9 mouse cellular contexts compared by ENCODE assay signal in genomic region chr4:115828572-115828902, GRCm38 (mm10). TPM values are rescaled to one million over a fixed set of nuclear protein-coding genes. Genes with fewer than 3 reads are reported as not detected.
DNase-seq lines count a peak whose midpoint lies in the region; ATAC-seq and TF ChIP-seq lines count a peak whose summit lies in the region.
"Had no signal": no experiment of that assay in that cellular context is flagged by ENCODE, and none has a peak within 500 bp of the region (broad histone marks: within the 10 kb centered on the region; RNA-seq: fewer than 3 reads in every experiment).

No protein-coding gene starts in this region.

- H3K4me1 ChIP-seq in heart, postnatal 0 days (ENCODE audit: control insufficient read depth, insufficient read depth), result peaks cover 16% of the 10 kb centered on the region
- peaks cover 6% of the 10 kb centered on the region for H3K4me1 ChIP-seq in hindbrain, embryonic 16.5 days (ENCODE audit: control insufficient read depth, insufficient read depth, low read depth, low read length)
- H3K4me1 ChIP-seq in midbrain, embryonic 14.5 days (ENCODE audit: control insufficient read depth, insufficient read depth, low read length), result no peaks in the 10 kb centered on the region

- TF ChIP-seq CTCF in heart, postnatal 0 days (IDR thresholded peaks at IDR 0.05; ENCODE audit: low read depth), result no peak

- H3K36me3 ChIP-seq in heart, postnatal 0 days (replicated peaks; ENCODE audit: control insufficient read depth, insufficient read depth, low read length), result peaks cover 23% of the 10 kb centered on the region
- no peaks in the 10 kb centered on the region; the same call in 1 of the 2 replicates for H3K36me3 ChIP-seq in hindbrain, embryonic 16.5 days (ENCODE audit: control insufficient read depth, insufficient read depth, low read length)
- H3K36me3 ChIP-seq in midbrain, embryonic 14.5 days (ENCODE audit: control insufficient read depth, insufficient read depth, low read length), result no peaks in the 10 kb centered on the region

- no peak overlapping the region for H3K27ac ChIP-seq in heart, postnatal 0 days (ENCODE audit: low read depth)
- no peak overlapping the region for H3K27ac ChIP-seq in hindbrain, embryonic 16.5 days (ENCODE audit: low read depth, low read length)
- no peak overlapping the region; the same call in 1 of the 2 replicates for H3K27ac ChIP-seq in midbrain, embryonic 14.5 days (replicated peaks; ENCODE audit: low read depth, low read length)

- DNase-seq in heart, postnatal 0 days (ENCODE audit: low spot score), result no peak
- DNase-seq in heart, adult 8-10 months (ENCODE audit: low spot score), result no peak
- peak; percentile 60 for DNase-seq in c-Kit-negative CD71-positive TER-119-positive erythroid progenitor cells, embryonic 14.5 days (ENCODE audit: low read depth, low spot score)
- no peak for DNase-seq in midbrain, embryonic 14.5 days
- DNase-seq in adrenal gland, adult 18-20 months (ENCODE audit: low spot score in 2 of 2), result no peak
- DNase-seq in cerebellum, postnatal 14 days, result no peak
- DNase-seq in urinary bladder, postnatal 14 days (ENCODE audit: low spot score), result no peak

- H3K9me3 ChIP-seq in heart, postnatal 0 days (replicated peaks; ENCODE audit: control insufficient read depth, low read length), result no peaks in the 10 kb centered on the region
- no peaks in the 10 kb centered on the region for H3K9me3 ChIP-seq in hindbrain, embryonic 16.5 days (ENCODE audit: control insufficient read depth, low read length)
- H3K9me3 ChIP-seq in midbrain, embryonic 14.5 days (ENCODE audit: control insufficient read depth, low read length), result no peaks in the 10 kb centered on the region

- 7% methylated on average over 8 of the region's 8 CpGs for WGBS in heart, postnatal 0 days
- 7% methylated on average over 8 of the region's 8 CpGs for WGBS in hindbrain, embryonic 16.5 days
- WGBS in midbrain, embryonic 14.5 days, result 3% methylated on average over 8 of the region's 8 CpGs

- peak overlapping the region; percentile 79 for H3K9ac ChIP-seq in heart, postnatal 0 days (replicated peaks; ENCODE audit: low read depth, low read length)
- peak overlapping the region; percentile 82 for H3K9ac ChIP-seq in hindbrain, embryonic 16.5 days (ENCODE audit: low read depth, low read length)
- peak overlapping the region; percentile 69; the same call in 1 of the 2 replicates for H3K9ac ChIP-seq in midbrain, embryonic 14.5 days (replicated peaks; ENCODE audit: low read length)

- peak overlapping the region; percentile 93 for H3K4me3 ChIP-seq in heart, postnatal 0 days (ENCODE audit: low read depth, low read length)
- peak overlapping the region; percentile 78 for H3K4me3 ChIP-seq in hindbrain, embryonic 16.5 days (ENCODE audit: low read length)
- peak overlapping the region; percentile 80 for H3K4me3 ChIP-seq in midbrain, embryonic 14.5 days (replicated peaks; ENCODE audit: low read depth, low read length)

- no peaks in the 10 kb centered on the region for H3K27me3 ChIP-seq in heart, postnatal 0 days (ENCODE audit: control insufficient read depth, insufficient read depth, low read length)
- H3K27me3 ChIP-seq in hindbrain, embryonic 16.5 days (replicated peaks; ENCODE audit: control insufficient read depth, insufficient read depth, low read length), result no peaks in the 10 kb centered on the region
- H3K27me3 ChIP-seq in midbrain, embryonic 14.5 days (ENCODE audit: control insufficient read depth, insufficient read depth, low read length), result no peaks in the 10 kb centered on the region

- peak overlapping the region; percentile 82 for H3K4me2 ChIP-seq in heart, postnatal 0 days (ENCODE audit: low read depth, low read length)
- peak overlapping the region; percentile 92 for H3K4me2 ChIP-seq in hindbrain, embryonic 16.5 days (ENCODE audit: low read length)
- peak overlapping the region; percentile 59 for H3K4me2 ChIP-seq in midbrain, embryonic 14.5 days (ENCODE audit: low read length)

- ATAC-seq in heart, postnatal 0 days (ENCODE audit: insufficient read depth, low read depth), result no peak
- ATAC-seq in hindbrain, embryonic 16.5 days, result no peak
- peak; percentile 22; the same call in 1 of the 2 replicates for ATAC-seq in midbrain, embryonic 14.5 days (ENCODE audit: low FRiP score, low TSS enrichment)

- TF ChIP-seq EP300 in heart, postnatal 0 days (IDR thresholded peaks at IDR 0.05; ENCODE audit: low read depth), result no peak

RNA-seq across cellular contexts. Expression of gene Mob3c, which starts 0.6 kb away (rescaled TPM):
- total RNA-seq in heart, postnatal 0 days (2014; rRNA removed; ENCODE audit: low replicate concordance), result 3.1 and 4.9 TPM in 2 replicates
- 5.5 and 6.4 TPM in 2 replicates for polyA plus RNA-seq in heart, postnatal 0 days (2015; fragmentation: Nextera tagmentation; extraction: Ambion mirVana)
- total RNA-seq in heart, adult 8-10 months (2022), result 1 to 10 TPM; 3.2 to 4.1 (median 3.4) TPM
- 4.9 and 7.8 TPM in 2 replicates for polyA plus RNA-seq in hindbrain, embryonic 16.5 days (2015; fragmentation: Nextera tagmentation; extraction: Ambion mirVana)
- 2.5 and 4.1 TPM in 2 replicates for polyA plus RNA-seq in midbrain, embryonic 14.5 days (2014; fragmentation: Nextera tagmentation; extraction: Ambion mirVana)
- total RNA-seq in adrenal gland, adult 18-20 months (2021), result 10 to 100 TPM; 17.8 to 19.5 TPM

RNA-seq across cellular contexts. Expression of gene Mknk1, which starts 10.5 kb away (rescaled TPM):
- 10.9 and 15.4 TPM in 2 replicates for total RNA-seq in heart, postnatal 0 days (2014; rRNA removed; ENCODE audit: low replicate concordance)
- 15.5 and 16.6 TPM in 2 replicates for polyA plus RNA-seq in heart, postnatal 0 days (2015; fragmentation: Nextera tagmentation; extraction: Ambion mirVana)
- 10 to 100 TPM; 22.2 to 27.6 (median 25.6) TPM for total RNA-seq in heart, adult 8-10 months (2022)
- 22.3 and 24.9 TPM in 2 replicates for polyA plus RNA-seq in hindbrain, embryonic 16.5 days (2015; fragmentation: Nextera tagmentation; extraction: Ambion mirVana)
- polyA plus RNA-seq in midbrain, embryonic 14.5 days (2014; fragmentation: Nextera tagmentation; extraction: Ambion mirVana), result 16.0 and 18.0 TPM in 2 replicates
- total RNA-seq in adrenal gland, adult 18-20 months (2021), result 10 to 100 TPM; 30.2 to 37.4 TPM

RNA-seq across cellular contexts. Expression of gene Atpaf1, which starts 43.9 kb away (rescaled TPM):
- 40.0 and 49.0 TPM in 2 replicates for total RNA-seq in heart, postnatal 0 days (2014; rRNA removed; ENCODE audit: low replicate concordance)
- 75.9 and 86.4 TPM in 2 replicates for polyA plus RNA-seq in heart, postnatal 0 days (2015; fragmentation: Nextera tagmentation; extraction: Ambion mirVana)
- total RNA-seq in heart, adult 8-10 months (2022), result 100 to 1,000 TPM; 110 to 119 (median 113) TPM
- 37.7 and 38.6 TPM in 2 replicates for polyA plus RNA-seq in hindbrain, embryonic 16.5 days (2015; fragmentation: Nextera tagmentation; extraction: Ambion mirVana)
- polyA plus RNA-seq in midbrain, embryonic 14.5 days (2014; fragmentation: Nextera tagmentation; extraction: Ambion mirVana), result 37.8 and 44.3 TPM in 2 replicates
- 10 to 100 TPM; 45.2 to 51.9 TPM for total RNA-seq in adrenal gland, adult 18-20 months (2021)

RNA-seq across cellular contexts. Expression of gene Tex38, which starts 47.7 kb away (rescaled TPM):
- total RNA-seq in heart, postnatal 0 days (2014; rRNA removed; ENCODE audit: low replicate concordance), result not detected in 2 replicates
- polyA plus RNA-seq in heart, postnatal 0 days (2015; fragmentation: Nextera tagmentation; extraction: Ambion mirVana), result 0.30 and 0.55 TPM in 2 replicates
- total RNA-seq in heart, adult 8-10 months (2022), result 1 to 10 TPM in 3 of 4 experiments, under 1 TPM in 1; 0.47 to 2.5 (median 1.4) TPM
- 0.20 and 0.33 TPM in 2 replicates for polyA plus RNA-seq in hindbrain, embryonic 16.5 days (2015; fragmentation: Nextera tagmentation; extraction: Ambion mirVana)
- polyA plus RNA-seq in midbrain, embryonic 14.5 days (2014; fragmentation: Nextera tagmentation; extraction: Ambion mirVana), result 0.28 and 0.37 TPM in 2 replicates
- total RNA-seq in adrenal gland, adult 18-20 months (2021), result 1 to 10 TPM; 2.0 to 2.3 TPM

RNA-seq across cellular contexts. Expression of gene Kncn, which starts 55.7 kb away (rescaled TPM):
- total RNA-seq in heart, postnatal 0 days (2014; rRNA removed; ENCODE audit: low replicate concordance), result not detected in 2 replicates
- not detected in 2 replicates for polyA plus RNA-seq in heart, postnatal 0 days (2015; fragmentation: Nextera tagmentation; extraction: Ambion mirVana)
- not detected for total RNA-seq in heart, adult 8-10 months (2022)
- polyA plus RNA-seq in hindbrain, embryonic 16.5 days (2015; fragmentation: Nextera tagmentation; extraction: Ambion mirVana), result 0.45 TPM in 1 of 2 replicates, not detected in the other
- 0.15 and 0.24 TPM in 2 replicates for polyA plus RNA-seq in midbrain, embryonic 14.5 days (2014; fragmentation: Nextera tagmentation; extraction: Ambion mirVana)
- not detected for total RNA-seq in adrenal gland, adult 18-20 months (2021)
- total RNA-seq: gastrocnemius, postnatal 14 days had no signal
